Mouse (Mus musculus): Measurements from ENCODE around the gene Specc1.

The Specc1 gene

DNA sequence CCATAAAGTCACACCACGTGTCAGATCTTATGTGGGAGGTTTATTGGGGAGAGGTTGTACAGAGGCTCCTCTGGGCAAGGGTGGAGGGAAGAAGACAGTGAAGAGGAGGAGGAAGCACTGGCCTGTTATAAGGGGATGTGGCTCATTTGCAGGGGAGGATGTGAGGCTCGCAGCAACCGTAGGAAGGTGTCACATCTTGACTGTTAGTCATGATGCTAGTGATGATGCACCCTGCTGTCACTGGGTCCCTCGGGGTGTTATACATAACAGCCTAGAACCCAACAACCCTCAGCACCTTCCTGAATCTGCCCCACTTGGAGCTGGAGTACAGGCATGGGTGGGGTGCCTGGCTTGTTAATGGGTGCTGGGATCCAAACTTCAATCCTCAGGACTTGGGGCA, 94.9 kb downstream of the Specc1 start:
- no peak for DNase-seq

GRCm38 (mm10) chr11:62053928-62054327, 97.4 kb downstream of the Specc1 start:
- DNase-seq, result no peak

- no peak for DNase-seq
These were observed 108.0 kb downstream of the Specc1 start for GRCm38 (mm10) chr11:62064565-62064964.

- DNase-seq, result no peak
These were observed 109.1 kb downstream of the Specc1 start for GRCm38 (mm10) chr11:62065655-62066054.

DNA sequence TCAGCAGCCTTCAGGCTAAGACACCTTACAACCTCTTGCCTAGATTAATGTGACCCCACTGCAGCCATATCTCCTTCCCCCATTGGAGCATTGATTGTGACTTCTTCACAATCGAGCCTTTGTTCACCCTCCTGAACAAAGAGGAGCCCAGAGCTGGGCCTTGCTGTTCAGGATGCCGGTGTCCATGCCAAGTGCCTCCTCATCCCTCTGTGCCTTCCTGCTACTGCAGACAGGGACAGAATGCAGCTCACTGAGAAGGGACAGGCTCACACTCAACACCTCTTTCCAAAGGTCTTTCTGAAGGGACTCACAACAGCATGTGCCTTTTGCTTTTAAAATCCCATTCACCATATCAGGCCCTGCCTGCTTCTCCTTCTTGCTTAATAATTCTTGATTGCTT, 113.0 kb downstream of the Specc1 start:
- no peak for DNase-seq

GRCm38 (mm10) chr11:62070206-62070605, 113.6 kb downstream of the Specc1 start:
- no peak for DNase-seq

DNA sequence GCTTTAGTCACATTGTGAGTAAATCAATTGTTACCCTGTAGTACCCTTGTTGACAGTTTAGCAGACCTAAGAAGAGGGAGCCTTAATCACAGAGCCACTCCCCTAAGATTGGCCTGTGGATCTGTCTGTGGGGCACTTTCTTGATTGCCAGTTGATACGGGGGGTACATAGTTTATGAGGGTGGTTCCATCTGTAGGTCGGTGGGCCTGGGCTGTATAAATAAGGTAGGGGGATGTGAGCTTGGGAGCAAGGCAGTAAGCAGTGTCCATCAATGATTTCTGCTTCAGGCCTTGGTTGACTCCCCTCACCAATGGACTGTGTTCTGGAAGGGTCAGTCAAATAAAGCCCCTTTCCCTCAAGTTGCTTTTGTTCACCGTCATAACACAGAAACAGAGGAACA, 115.8 kb downstream of the Specc1 start:
- no peak for DNase-seq

- no peak for DNase-seq
These were observed 117.1 kb downstream of the Specc1 start for GRCm38 (mm10) chr11:62073575-62074140.

DNA sequence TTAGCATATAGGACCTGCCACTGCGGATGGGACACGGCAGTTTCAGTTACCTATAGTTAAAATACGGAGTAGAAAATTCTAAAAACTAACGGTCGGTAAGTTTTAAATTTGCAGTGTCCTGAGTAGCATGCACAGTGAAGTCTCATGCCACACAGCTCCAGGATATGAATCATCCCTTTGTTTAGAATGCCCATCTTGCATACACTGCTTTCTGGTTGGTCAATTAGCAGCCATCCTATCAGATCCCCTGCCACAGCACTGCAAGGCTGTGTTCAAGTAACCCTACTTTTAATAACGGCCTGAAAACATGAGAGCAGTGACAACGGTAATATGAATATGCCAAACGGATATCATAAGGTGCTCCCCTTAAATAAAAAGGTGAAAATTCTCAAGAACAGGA, 118.0 kb downstream of the Specc1 start:
- no peak for DNase-seq

DNA sequence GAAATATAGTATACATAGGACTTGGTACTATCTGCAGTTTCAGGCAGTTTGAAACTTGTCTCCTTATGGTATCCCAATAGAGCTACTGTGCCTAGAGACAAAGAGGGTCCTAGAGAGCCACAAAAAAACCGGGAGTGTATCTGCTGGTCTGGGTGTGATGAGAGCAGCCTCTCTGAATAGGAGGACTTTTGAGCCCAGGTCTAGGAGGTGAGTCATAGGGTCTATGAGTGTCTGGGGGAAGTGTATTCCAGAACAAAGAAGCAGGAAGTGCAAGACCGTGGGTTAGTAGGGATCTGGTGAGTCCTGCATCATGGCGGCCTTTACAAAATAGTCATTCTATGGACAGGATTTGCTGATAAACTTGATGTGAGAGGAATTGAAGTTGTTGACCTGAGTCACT, 118.5 kb downstream of the Specc1 start:
- no peak for DNase-seq

- no peak for DNase-seq
These were observed 119.0 kb downstream of the Specc1 start for GRCm38 (mm10) chr11:62075551-62075950.

GRCm38 (mm10) chr11:62076345-62077156, 120.0 kb downstream of the Specc1 start:
- DNase-seq, result peak; percentile 100

- DNase-seq, result peak; percentile 46
These were observed 120.7 kb downstream of the Specc1 start for GRCm38 (mm10) chr11:62077157-62077865.

DNA sequence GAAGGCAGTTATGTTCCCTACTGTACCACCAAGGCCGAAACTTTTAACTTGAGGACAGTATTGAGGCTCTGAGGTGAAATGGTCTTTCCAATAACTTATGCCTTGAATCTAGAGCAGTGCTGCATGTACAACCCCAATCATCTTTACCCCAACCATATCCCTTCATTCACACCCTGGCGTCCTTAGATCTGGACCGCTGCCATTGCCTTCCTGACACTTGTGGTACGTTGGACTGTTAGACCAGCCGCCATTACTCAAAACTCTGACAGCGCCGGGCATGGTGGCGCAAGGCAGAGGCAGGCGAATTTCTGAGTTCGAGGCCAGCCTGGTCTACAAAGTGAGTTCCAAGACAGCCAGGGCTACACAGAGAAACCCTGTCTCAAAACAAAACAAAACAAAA, 121.8 kb downstream of the Specc1 start:
- no peak for DNase-seq

GRCm38 (mm10) chr11:62079100-62079857, 122.7 kb downstream of the Specc1 start:
- no peak for DNase-seq

- DNase-seq, result no peak
These were observed 123.9 kb downstream of the Specc1 start for GRCm38 (mm10) chr11:62080476-62080875.

GRCm38 (mm10) chr11:62086648-62087047, 130.1 kb downstream of the Specc1 start:
- no peak for DNase-seq

DNA sequence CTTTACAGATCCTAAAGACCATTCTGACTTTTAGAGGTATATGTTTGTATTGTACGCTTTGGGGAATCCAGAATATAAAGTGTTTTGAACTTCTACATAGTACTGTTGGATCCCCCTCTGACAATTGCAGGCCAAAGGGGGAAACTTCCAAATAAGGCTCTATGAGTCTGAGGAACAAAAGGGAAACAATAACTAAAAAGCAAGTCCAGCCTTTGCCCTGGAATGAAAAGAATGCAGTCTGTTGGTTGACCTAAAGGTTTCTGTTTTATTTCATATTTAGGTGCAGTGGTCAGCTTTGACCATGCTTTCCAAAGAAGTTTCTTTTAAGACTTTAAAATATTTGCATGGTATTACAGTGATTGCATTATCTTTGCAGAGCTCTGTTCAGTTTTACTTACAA, 130.5 kb downstream of the Specc1 start:
- DNase-seq, result no peak

DNA sequence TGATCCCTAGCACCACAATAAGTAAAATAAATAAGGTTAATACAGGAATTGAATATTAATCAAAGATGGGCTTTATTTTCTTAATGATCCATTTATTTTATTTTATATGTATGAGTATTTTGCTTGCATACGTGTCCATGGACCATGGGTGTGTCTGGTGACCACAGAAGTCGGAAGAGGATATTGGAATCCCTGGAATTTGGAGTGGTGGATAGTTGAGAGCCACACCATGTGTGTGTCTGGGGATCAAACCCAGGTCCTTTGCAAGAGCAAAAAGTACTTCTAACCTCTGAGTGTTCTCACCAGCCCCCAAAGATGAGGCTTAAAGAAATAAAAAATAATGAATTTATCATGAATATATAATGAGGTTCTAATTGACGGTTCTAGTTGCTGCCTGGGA, 132.1 kb downstream of the Specc1 start:
- DNase-seq, result no peak

GRCm38 (mm10) chr11:62090321-62090720, 133.8 kb downstream of the Specc1 start:
- DNase-seq, result no peak

- no peak for DNase-seq
These were observed 146.9 kb downstream of the Specc1 start for GRCm38 (mm10) chr11:62103380-62103911.

DNA sequence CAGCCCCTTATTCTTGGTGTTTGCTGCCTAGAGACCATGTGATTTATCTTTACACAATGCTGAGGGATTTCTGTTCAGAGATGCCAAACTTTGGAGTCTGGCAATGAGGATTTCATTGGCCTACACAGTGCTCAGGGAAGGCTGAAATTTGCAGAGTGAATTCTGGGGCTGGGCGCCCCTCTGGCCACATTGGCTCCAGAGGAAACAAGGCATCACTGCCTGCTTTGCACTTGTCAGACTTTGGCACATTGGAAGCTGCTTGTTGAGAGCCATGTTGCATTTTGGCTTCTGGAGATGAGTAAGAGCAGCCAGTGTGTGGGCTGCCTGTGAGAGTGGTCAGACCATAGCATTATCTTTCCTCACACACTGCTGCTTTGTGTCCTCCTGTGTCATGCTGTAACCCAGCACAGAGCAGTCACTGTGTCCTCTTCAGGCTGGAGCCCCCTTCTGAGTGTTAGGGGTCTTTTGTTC, 149.9 kb downstream of the Specc1 start:
- DNase-seq, result no peak
